Mouse (Mus musculus): ENCODE measurements around the gene Fam234a. TPM values are rescaled to one million over a fixed set of nuclear protein-coding genes. Genes with fewer than 3 reads are reported as not detected.
"Not testable (repeated sequence)": the region's sequence is repeated elsewhere in the genome, so short reads cannot be mapped to it uniquely, and the experiment has no call there.

Fam234a gene
- total RNA-seq, 2 experiments from 2014 or later, result 17.9 to 18.3 TPM

DNA sequence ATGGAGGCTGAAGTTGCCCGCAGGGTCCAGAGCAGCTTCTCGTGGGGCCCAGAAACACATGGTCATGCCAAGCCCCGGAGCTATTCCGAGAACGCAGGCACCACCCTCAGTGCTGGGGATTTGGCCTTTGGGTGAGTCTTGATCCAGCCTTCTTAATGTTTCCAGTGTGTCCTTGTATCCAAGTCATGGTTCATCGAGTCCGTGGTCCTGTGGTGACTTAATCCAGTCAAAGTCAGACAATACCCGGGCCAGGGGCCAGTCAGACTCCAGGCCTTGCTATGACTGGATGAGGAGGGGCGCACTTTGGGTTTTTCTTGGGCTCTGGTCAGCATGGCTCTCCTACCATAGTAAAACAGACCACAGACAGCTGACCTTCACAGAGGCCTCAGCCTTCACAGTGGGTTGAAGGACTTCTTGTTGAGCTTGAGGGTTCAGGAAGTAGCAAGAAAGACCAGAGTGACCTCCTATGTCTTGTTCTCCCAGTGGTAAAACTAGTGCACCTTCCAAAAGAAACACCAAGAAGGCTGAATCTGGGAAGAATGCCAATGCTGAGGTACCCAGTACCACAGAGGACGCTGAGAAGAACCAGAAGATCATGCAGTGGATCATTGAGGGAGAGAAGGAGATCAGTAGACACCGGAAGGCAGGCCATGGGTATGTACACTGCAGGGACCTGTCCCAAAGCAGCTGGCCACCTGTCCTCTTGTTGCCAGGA is 55.8 kb downstream of the Fam234a start:
- intact Hi-C loops (cut with DNase I), result no loop called here
- no peak for DNase-seq (ENCODE audit: low spot score in 2 of 2)

DNA sequence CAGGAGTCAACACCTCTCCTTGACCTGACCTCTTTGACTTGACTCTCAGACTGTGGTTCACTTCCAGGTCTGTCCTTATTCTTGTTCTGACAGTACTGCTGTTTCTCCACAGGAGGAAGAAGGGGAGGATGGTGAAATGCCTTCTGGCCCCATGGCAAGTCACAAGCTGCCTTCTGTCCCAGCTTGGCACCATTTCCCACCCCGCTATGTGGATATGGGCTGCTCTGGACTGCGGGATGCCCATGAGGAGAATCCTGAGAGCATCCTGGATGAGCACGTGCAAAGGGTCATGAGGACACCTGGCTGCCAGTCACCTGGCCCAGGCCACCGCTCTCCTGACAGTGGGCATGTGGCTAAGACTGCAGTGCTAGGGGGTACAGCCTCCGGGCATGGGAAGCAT is 56.5 kb downstream of the Fam234a start:
- intact Hi-C loops (cut with DNase I), result no loop called here
- DNase-seq (ENCODE audit: low spot score in 2 of 2), result no peak

DNA sequence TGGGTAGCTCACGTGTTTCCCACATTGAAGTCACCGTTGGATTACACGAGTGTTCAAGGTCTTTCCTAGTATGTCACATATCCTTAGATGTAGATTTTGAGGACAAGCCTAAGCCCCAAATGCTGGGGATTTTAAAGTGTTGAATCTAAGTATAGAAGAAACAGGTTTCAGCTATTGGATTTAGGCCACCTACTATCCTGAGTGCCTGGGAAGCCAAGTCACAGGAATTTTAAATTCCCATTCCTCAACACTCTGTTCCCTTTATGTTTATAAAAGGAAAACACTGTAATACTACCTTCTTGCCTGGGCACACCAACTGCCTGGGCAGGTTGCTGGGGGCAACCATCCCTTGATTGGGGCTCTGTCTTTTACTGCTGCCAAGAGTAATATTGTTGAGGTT is 62.9 kb downstream of the Fam234a start:
- DNase-seq (ENCODE audit: low spot score in 2 of 2), result no peak
- intact Hi-C loops (cut with DNase I), result no loop called here

DNA sequence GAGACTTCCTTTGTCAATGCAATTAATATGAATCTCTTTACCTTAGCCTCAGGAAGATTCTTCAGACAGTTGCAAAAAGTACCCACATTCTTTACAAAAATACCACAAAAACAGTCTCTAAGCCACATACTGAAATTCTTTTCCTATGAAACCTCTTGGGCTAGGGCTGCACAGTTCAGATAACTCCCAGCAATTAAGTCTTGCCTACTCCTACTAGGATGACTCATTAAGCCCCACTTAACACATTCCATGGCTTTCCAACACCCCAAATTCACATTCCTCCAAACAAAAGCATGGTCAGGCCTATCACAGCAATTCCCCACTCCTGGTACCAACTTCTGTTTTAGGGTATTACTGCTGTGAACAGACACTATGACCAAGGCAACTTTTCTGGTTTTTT is 65.4 kb downstream of the Fam234a start:
- intact Hi-C loops (cut with DNase I), result no loop called here
- DNase-seq (ENCODE audit: low spot score in 2 of 2), result no peak

DNA sequence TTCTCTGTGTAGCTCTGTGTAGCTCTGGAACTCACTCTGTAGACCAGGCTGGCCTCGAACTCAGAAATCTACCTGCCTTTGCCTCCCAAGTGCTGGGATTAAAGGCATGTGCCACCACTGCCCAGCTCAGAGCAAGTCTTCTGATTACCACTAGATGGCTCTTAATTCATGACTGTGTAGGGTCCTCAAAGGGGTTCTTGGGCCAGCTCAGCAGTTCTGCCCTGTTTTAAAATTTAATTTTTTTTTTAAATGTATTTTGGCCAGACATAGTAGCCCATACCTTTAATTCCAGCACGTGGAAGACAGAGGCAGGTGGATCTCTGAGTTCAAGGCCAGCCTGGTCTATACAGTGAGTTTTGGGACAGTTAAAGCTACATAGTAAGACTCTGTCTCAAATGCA is 68.8 kb downstream of the Fam234a start:
- DNase-seq (ENCODE audit: low spot score in 2 of 2); intact Hi-C loops (cut with DNase I): not testable (repeated sequence)

DNA sequence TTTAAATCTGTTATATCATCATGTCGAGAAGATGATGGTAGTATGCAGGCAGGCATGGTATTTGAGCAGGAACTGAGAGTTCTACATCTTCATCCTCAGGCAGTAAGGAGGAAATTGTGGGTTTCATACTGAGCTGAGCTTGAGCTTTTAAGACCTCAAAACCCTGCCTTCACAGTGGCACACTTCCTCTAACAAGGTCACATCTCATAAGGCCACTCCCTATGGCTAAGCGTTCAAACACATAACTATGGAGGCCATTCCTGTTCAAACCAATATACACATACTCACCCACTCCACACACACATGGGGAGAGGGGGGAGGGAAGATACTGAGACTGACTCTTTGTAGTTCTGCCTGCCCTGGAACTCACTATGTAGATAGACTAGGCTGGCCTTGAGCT is 76.0 kb downstream of the Fam234a start:
- DNase-seq (ENCODE audit: low spot score in 2 of 2), result no peak
- intact Hi-C loops (cut with DNase I), result no loop called here

DNA sequence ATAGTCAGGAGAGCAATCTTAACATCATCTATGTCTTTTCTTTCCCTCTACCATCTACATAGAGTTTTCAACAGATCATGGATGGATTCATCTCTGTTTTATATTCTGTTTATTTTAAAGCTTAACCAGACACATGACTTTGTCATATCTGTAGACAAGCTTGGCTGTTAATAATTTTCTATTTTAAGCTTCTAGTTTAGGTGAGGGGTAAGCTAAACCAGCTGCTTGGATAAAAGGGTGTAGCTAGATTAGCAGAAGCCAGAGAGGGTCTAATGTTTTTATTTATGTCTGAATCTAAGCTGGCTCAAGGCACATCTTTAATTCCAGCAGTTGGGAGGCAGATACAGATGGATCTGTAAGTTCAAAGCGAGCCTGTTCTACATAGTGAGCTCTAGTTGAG is 81.3 kb downstream of the Fam234a start:
- intact Hi-C loops (cut with DNase I), result no loop called here
- no peak for DNase-seq (ENCODE audit: low spot score in 2 of 2)

Other genes starting within 250 kb of the Fam234a start
- 100 to 1,000 TPM in 1 of 2 experiments, 10 to 100 TPM in 1; 98.8 to 117 TPM for gene Rab11fip3, start 174.7 kb downstream of the Fam234a start, total RNA-seq (2021)
- 10 to 100 TPM; 27.3 to 32.1 TPM for gene Decr2, start 153.9 kb downstream of the Fam234a start, total RNA-seq (2021)
- gene Nme4, start 148.6 kb downstream of the Fam234a start, total RNA-seq (2021), result 1 to 10 TPM; 3.5 to 4.4 TPM
- 10 to 100 TPM; 13.9 to 14.0 TPM for gene Tmem8, start 130.9 kb downstream of the Fam234a start, total RNA-seq (2021)
- 10 to 100 TPM; 60.5 to 70.3 TPM for gene Mrpl28, start 120.7 kb downstream of the Fam234a start, total RNA-seq (2021)
- gene Axin1, start 105.6 kb downstream of the Fam234a start, total RNA-seq (2021), result 10 to 100 TPM; 22.5 to 25.1 TPM
- under 1 TPM; 0.30 to 0.45 TPM for gene Pdia2, start 45.2 kb downstream of the Fam234a start, total RNA-seq (2021)
- 10 to 100 TPM; 35.7 to 54.1 TPM for gene Rgs11, start 41.3 kb downstream of the Fam234a start, total RNA-seq (2021)
- gene Arhgdig, start 36.5 kb downstream of the Fam234a start, total RNA-seq (2021), result 100 to 1,000 TPM in 1 of 2 experiments, 10 to 100 TPM in 1; 94.2 to 130 TPM
- 10 to 100 TPM; 64.0 to 86.2 TPM for gene Luc7l, start 8.7 kb upstream of the Fam234a start, total RNA-seq (2021)
- gene Neurl1b, start 170.6 kb upstream of the Fam234a start, total RNA-seq (2021), result 10 to 100 TPM; 73.3 to 77.5 TPM